Mouse (Mus musculus) c-Kit-positive CD71-positive TER-119-positive erythroid progenitor cells, embryonic 14.5 days (primary cell): ENCODE data around the gene Gbp5.
A peak's percentile ranks its signal among the peaks of the same experiment; 100 is the strongest.
"Not testable (repeated sequence)": the region's sequence is repeated elsewhere in the genome, so short reads cannot be mapped to it uniquely, and the experiment has no call there.

Experiments
- DNase-seq: peaks from one replicate; pipeline ENCODE4 v3.0.0-alpha.2; 2013; ENCODE audit warnings: low spot score

Gbp5 gene

DNA sequence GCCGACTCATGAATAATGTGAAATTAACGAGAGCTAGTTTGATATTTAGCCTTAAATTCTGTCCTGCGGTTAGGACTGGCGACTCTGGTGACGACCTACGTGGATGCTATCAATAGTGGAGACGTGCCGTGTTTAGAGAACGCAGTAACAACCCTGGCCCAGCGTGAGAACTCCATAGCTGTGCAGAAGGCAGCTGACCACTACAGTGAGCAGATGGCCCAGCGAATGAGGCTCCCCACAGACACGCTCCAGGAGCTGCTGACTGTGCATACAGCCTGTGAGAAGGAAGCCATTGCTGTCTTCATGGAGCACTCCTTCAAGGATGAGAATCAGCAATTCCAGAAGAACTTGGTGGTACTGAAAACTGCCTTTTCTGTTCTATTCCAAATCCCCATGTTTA is 49.0 kb downstream of the Gbp5 start:
- DNase-seq, result not testable (repeated sequence)

DNA sequence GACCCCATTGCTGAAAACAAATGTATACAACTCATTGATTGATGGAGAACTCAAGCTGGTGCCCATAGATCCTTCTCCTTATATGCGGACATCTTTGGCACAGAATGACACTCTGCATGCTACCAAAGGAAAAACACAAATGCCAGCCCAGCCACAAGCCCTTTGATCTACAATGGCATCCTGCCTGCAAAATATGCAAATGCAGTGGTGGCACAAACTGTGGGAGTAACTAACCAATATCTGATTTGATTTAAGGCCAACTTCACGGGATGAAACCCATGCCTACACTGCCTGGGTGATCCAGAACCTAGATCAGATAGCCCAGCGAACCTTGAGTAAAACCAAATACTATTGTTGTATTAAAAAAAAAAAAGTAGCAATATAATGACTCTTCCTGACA is 52.9 kb downstream of the Gbp5 start:
- DNase-seq, result no peak

DNA sequence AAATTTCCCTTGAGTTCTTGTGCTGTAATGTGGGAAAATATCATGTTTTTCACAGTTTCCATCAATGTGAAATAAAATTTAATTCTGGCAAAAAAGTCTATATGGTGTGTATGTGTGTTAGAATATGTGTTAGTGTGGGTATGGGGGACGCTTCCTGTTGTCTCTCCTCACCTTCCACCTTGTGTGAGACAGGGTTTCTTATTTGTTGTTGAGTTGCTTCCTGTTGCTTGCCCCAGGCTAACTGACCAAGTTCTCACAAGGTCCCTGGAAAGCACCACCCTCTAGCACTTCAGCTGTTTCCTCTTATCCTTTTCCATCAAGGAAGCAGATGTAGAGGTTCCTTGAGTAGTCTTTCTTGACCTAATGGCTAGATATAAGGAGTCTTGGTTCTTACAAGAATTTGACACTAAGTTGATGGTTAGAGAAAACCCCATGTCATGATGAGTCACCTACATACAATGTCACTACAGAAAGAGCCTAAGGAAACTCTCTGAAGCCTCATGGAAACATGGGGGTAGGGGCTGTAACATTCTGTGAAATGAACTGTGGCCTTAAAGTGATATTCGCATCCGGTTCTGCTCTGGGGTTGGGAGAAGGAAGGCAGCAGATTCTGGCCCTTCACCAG is 56.4 kb downstream of the Gbp5 start:
- no peak for DNase-seq

DNA sequence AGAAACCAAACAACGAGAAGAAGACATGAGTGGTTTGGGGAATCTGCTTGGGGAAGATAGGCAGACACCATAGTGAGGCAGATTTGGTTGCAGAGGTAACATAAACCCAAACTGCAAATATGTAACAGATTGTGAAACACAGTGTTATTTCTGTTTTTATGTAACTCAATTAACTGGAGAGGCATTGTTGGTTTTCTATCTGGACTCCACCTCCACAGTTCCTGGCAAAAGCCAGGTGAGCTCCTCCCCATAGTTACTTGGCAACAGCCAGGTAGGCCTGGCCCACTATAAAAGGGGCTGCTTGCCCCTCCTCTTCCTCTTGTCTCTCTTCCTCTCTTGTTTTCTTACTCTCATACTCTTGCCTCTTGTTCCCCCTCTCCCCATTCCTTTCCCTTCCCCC is 60.8 kb downstream of the Gbp5 start:
- DNase-seq, result no peak

DNA sequence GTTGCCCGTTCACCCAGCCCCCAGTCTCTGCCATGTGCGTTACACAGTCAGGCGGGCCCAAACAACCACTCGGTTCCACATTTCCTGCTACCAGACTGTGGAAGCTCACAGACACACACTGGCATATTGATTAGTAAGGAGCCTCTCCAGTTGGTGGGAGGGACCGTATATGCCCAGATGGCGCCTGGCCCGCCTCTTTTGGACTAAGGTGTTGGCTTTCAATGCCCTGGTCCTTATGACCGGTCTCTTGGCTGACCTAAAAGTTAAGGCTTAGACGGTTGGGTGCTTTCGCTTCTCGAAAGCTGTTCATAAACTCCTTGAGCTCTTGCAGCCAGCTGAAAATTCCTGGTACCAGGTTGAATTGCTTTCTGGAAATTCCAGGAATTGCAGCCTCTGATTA is 61.8 kb downstream of the Gbp5 start:
- no peak for DNase-seq

DNA sequence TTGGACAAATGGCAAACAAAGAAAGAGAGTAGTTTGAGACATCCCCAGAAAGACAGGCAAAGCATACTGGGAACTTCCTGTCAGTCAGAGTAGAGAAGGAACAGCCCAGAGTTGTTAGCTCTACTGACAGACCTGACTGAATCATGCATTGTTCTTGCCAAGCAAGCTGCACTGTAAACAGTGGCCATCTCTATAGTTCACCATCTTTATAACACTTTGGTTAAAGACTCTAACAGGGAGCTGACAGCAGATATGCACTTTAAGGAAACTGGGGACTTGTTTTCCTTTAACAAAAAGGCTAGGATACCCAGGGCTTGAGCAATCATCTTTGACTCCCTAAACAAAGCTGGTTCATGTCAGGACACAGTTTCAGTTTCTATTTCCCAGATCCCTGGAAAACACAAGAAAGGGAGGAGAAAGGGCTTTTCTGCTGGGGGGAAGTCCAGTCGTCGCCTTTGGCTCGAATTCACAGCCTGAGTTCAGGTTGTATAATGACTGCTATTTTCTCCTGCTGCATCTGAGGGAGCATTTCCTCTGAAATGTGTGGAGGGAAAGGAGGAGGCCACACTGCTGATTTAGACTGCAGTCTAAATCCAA is 66.0 kb downstream of the Gbp5 start, which contains the start of gene Gbp3:
Gene Gbp3 (plus strand): TSS at position 395 of the 597 bp plus-strand sequence.
- no peak for DNase-seq

DNA sequence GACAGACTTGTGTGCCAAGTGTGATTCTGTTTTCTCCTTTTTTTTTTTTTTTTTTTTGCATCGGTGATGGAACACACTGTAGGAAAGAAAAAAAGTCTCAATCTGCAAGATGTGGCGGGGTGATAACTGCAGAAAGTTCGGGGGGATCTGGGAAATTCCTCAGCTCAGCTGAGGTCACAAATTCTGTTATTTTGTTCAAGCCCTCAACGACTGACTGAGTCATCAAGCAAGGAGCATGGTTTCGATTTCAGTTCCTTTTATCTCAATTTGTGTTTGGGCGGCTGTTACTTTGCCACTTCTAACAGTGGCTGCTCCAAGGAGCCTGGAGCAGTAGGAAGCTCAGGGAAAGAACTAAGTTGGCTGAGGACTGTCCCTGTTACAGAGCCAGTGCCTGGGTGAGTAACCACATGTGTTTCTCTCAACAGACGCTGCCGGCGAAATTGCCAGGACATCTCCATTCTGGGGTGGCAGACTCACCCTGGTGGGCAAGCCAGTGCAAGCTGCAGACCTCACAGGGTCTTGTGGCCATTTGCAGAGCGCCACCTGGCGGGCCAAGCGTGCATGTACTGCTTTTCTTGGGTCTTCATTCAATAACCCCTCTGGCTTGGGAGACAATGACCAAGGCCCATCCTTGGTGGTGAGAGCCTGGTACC is 66.6 kb downstream of the Gbp5 start:
- DNase-seq, result peak; percentile 60

DNA sequence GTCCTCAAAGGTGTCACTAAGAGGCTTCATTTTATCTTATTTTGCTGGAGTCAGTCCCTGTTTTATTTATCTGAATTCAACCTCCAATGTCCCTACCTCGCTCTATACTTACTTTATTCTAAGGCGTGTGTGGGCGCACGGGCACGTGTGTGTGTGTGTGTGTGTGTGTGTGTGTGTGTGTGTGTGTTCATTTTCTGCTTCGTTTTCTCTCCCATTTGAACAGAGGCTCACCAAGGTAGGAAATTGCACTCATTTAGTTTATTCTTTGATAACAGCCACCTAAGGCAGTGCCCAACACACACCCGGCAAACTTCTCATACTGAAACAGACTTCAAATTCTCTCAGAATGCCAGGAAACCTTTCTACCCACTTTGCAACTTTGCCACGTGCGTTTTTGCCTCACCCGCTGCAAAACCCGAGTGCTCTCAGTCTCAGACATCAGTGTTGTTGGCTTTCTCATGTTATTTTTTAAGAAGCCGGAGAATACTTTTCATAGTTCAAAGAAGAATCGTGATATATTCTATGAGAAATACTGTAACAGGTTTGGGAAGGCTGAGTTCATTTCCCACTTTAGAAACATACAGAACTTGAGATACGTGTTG is 67.4 kb downstream of the Gbp5 start:
- DNase-seq, result no peak

DNA sequence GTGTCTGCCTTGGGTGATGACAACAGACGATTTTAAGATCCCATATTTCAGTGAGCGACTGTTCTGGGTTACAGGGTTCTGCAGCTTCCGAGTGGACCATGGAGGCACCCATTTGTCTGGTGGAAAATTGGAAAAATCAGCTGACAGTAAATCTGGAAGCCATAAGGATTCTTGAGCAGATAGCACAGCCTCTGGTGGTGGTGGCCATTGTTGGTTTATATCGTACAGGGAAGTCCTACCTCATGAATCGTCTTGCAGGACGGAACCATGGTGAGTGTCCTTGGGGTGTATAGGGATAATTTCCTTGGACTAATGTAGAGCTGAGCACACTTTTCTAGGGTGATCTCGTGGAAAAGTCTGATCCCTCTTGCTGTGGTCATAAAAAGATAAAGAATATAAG is 67.9 kb downstream of the Gbp5 start:
- DNase-seq, result no peak

DNA sequence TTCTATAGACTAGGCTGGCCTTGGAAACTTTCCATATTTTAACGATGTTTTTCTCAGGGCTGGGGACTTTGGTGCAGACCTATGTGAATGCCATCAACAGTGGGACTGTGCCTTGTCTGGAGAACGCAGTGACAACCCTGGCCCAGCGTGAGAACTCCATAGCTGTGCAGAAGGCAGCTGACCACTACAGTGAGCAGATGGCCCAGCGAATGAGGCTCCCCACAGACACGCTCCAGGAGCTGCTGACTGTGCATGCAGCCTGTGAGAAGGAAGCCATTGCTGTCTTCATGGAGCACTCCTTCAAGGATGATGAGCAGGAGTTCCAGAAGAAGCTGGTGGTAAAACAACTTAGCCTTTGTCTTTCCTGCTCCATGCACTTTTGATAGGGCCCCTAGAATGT is 73.7 kb downstream of the Gbp5 start:
- not testable (repeated sequence) for DNase-seq

DNA sequence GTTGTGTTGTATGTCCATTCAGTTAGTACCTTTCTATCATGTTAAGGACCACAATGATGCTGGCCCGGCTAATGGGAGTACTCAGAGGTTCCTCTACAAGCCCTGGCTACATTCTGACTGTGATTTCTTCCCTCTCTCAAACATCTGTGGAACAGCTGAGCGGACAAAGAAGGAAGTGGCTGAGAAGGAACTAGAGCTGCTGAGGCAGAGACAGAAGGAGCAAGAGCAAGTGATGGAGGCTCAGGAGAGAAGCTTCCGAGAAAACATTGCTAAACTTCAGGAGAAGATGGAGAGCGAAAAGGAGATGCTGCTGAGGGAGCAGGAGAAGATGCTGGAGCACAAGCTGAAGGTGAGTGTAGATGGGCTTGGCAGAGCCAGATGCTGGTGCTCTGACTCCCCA is 77.0 kb downstream of the Gbp5 start:
- DNase-seq, result no peak
